Mouse (Mus musculus): ENCODE data around the gene Cracr2b.

- TF ChIP-seq CTCF (IDR thresholded peaks at IDR 0.05; ENCODE audit: low read depth) (no peak), EP300 (optimal IDR thresholded peaks at IDR 0.05) (no peak)
Measured at GRCm38 (mm10) chr7:141429310-141429709, 31.6 kb upstream of the Cracr2b start, which contains the start of gene Cend1.
